Mouse (Mus musculus) cerebellum, adult 2 months (tissue): ENCODE data around the gene Btbd16. TPM values are rescaled to one million over a fixed set of nuclear protein-coding genes. Genes with fewer than 3 reads are reported as not detected.

Experiments
- DNase-seq, 2 experiments: peaks; one replicate each; pipeline ENCODE4 v3.0.0; 2021
- H3K27ac ChIP-seq: fragments of 200-500 bp; 2 replicates; pipeline ENCODE4 v1.5.1; 2012; ENCODE audit warnings: low read length, control low read depth, inconsistent platforms; ENCODE audit not compliant: insufficient read depth
- H3K27me3 ChIP-seq: fragments of 200-500 bp; 2 replicates; pipeline ENCODE4 v1.6.1; 2012; ENCODE audit warnings: inconsistent platforms, mild to moderate bottlenecking, low read length, moderate library complexity; ENCODE audit not compliant: control insufficient read depth, insufficient read depth
- H3K4me1 ChIP-seq: fragments of 200-500 bp; 2 replicates; pipeline ENCODE4 v1.6.1; 2011; ENCODE audit warnings: low read length; ENCODE audit not compliant: control insufficient read depth, insufficient read depth
- H3K4me3 ChIP-seq: fragments of 200-500 bp; replicated peaks from 2 replicates; pipeline ENCODE3; 2011; ENCODE audit warnings: mild to moderate bottlenecking, low read depth, low read length, control low read depth; ENCODE audit not compliant: insufficient read depth
- CTCF ChIP-seq: fragments of 200-500 bp; IDR thresholded peaks from 2 replicates; pipeline ENCODE4 v1.5.1; 2011; ENCODE audit warnings: low read depth, mild to moderate bottlenecking, control low read depth, low read length, moderate library complexity, borderline replicate concordance; ENCODE audit not compliant: insufficient read depth
- POLR2A ChIP-seq: fragments of 200-500 bp; IDR thresholded peaks from 2 replicates; pipeline ENCODE4 v1.6.1; 2011; ENCODE audit warnings: low read length, control low read depth, borderline replicate concordance; ENCODE audit not compliant: insufficient read depth
- WGBS: fragments of 180-500 bp; shearing (Covaris S2); methylation state at CpG from one replicate; pipeline ENCODE4 v1.1.7; 2018; 5-methylcytosine and 5-hydroxymethylcytosine counted together
- polyA plus RNA-seq: library from polyadenylated mRNA; depleted of rRNA; stranded (reverse); fragments of >200 nt; gene quantifications from 2 replicates; pipeline ENCODE4 v1.2.3, GENCODE M21; 2012

Gene Btbd16
- polyA plus RNA-seq, 1 experiment: 0.47 TPM

- no peaks in the 10 kb centered on the region; the same call in 1 of the 2 replicates for H3K4me1 ChIP-seq
- H3K27me3 ChIP-seq: no peaks in the 10 kb centered on the region
These were observed 32.8 kb upstream of the Btbd16 start for GRCm38 (mm10) chr7:130741099-130741498.

GRCm38 (mm10) chr7:130743239-130744025, 30.4 kb upstream of the Btbd16 start:
- no peak for TF ChIP-seq POLR2A
- no peak for TF ChIP-seq CTCF

More at GRCm38 (mm10) chr7:130741099-130741498, 32.8 kb upstream of the Btbd16 start:
- H3K27ac ChIP-seq: no peak overlapping the region
- TF ChIP-seq CTCF (no peak), POLR2A (no peak)
- DNase-seq: no peak
- 79% methylated on average over 4 of the region's 4 CpGs for WGBS
- no peak overlapping the region for H3K4me3 ChIP-seq

GRCm38 (mm10) chr7:130749165-130749564, 24.7 kb upstream of the Btbd16 start:
- no peaks in the 10 kb centered on the region for H3K27me3 ChIP-seq
- no peak for DNase-seq
- WGBS: 62% methylated on average over 4 of the region's 4 CpGs
- no peak for TF ChIP-seq POLR2A
- TF ChIP-seq CTCF: no peak
- H3K4me1 ChIP-seq: peaks cover 7% of the 10 kb centered on the region; the same call in 1 of the 2 replicates
- no peak overlapping the region for H3K4me3 ChIP-seq
- no peak overlapping the region for H3K27ac ChIP-seq

More at GRCm38 (mm10) chr7:130743239-130744025, 30.4 kb upstream of the Btbd16 start:
- 85% methylated on average over 9 of the region's 9 CpGs for WGBS
- no peaks in the 10 kb centered on the region for H3K27me3 ChIP-seq
- H3K4me3 ChIP-seq: no peak overlapping the region
- no peak overlapping the region for H3K27ac ChIP-seq
- H3K4me1 ChIP-seq: no peaks in the 10 kb centered on the region; the same call in 1 of the 2 replicates
- no peak for DNase-seq

- TF ChIP-seq POLR2A: no peak
- no peak for TF ChIP-seq CTCF
- Histone ChIP-seq H3K4me3 (no peak overlapping the region), H3K27ac (no peak overlapping the region), H3K4me1 (peaks cover 7% of the 10 kb centered on the region; the same call in 1 of the 2 replicates), H3K27me3 (no peaks in the 10 kb centered on the region)
- no peak for DNase-seq
- WGBS: 46% methylated on average over 17 of the region's 17 CpGs
These were observed 22.9 kb upstream of the Btbd16 start for GRCm38 (mm10) chr7:130750752-130751490.

GRCm38 (mm10) chr7:130751678-130752077, 22.2 kb upstream of the Btbd16 start:
- Histone ChIP-seq H3K4me3 (no peak overlapping the region), H3K4me1 (peaks cover 7% of the 10 kb centered on the region; the same call in 1 of the 2 replicates), H3K27me3 (no peaks in the 10 kb centered on the region), H3K27ac (no peak overlapping the region)
- no peak for DNase-seq
- 66% methylated on average over 9 of the region's 9 CpGs for WGBS
- TF ChIP-seq POLR2A (no peak), CTCF (no peak)

GRCm38 (mm10) chr7:130754790-130755189, 19.1 kb upstream of the Btbd16 start:
- peak; percentile 73; the same call in 1 of the 2 replicates for TF ChIP-seq CTCF
- TF ChIP-seq POLR2A: no peak
- no peak overlapping the region for H3K27ac ChIP-seq
- no peak overlapping the region for H3K4me3 ChIP-seq
- DNase-seq: peak; percentile 46 to 54
- no peaks in the 10 kb centered on the region for H3K27me3 ChIP-seq
- peaks cover 4% of the 10 kb centered on the region; the same call in 1 of the 2 replicates for H3K4me1 ChIP-seq
- WGBS: 26% methylated on average over 2 of the region's 2 CpGs

GRCm38 (mm10) chr7:130756343-130756835, 17.5 kb upstream of the Btbd16 start:
- no peaks in the 10 kb centered on the region for H3K4me1 ChIP-seq
- no peaks in the 10 kb centered on the region for H3K27me3 ChIP-seq
- TF ChIP-seq POLR2A (no peak), CTCF (no peak)
- no peak overlapping the region for H3K27ac ChIP-seq
- H3K4me3 ChIP-seq: no peak overlapping the region
- WGBS: 87% methylated on average over 7 of the region's 7 CpGs
- DNase-seq: no peak
